Mouse (Mus musculus) hindbrain, postnatal 0 days (tissue): ENCODE measurements around the gene Lgr6. TPM values are rescaled to one million over a fixed set of nuclear protein-coding genes. Genes with fewer than 3 reads are reported as not detected.

ENCODE experiments used
- ATAC-seq: fragments of 200-750 bp; cut with Nextera tagmentation; 2 replicates; pipeline ENCODE4 v1.8.0; 2017; ENCODE audit warnings: mild to moderate bottlenecking, moderate TSS enrichment, moderate library complexity
- DNase-seq: peaks from one replicate; pipeline ENCODE4 v3.0.0-alpha.2; 2015; ENCODE audit warnings: low spot score
- H3K27ac ChIP-seq: fragments of 300-500 bp; sonication (generic); 2 replicates; pipeline ENCODE4 v1.5.1; 2014; ENCODE audit warnings: mild to moderate bottlenecking
- H3K27me3 ChIP-seq: fragments of 300-500 bp; sonication (generic); 2 replicates; pipeline ENCODE4 v1.6.1; 2014; ENCODE audit warnings: low read length, mixed read lengths; ENCODE audit not compliant: insufficient read depth
- H3K36me3 ChIP-seq: fragments of 300-500 bp; sonication (generic); 2 replicates; pipeline ENCODE4 v1.6.1; 2014; ENCODE audit warnings: low read length, mixed read lengths; ENCODE audit not compliant: insufficient read depth
- H3K4me1 ChIP-seq: fragments of 300-500 bp; sonication (generic); 2 replicates; pipeline ENCODE4 v1.6.1; 2014; ENCODE audit warnings: antibody characterized with exemption, low read length, mixed read lengths; ENCODE audit not compliant: insufficient read depth
- H3K4me2 ChIP-seq: fragments of 300-500 bp; sonication (generic); 2 replicates; pipeline ENCODE4 v1.6.1; 2014; ENCODE audit warnings: low read depth, mild to moderate bottlenecking, low read length, moderate library complexity, mixed read lengths
- H3K4me3 ChIP-seq: fragments of 300-500 bp; sonication (generic); 2 replicates; pipeline ENCODE4 v1.5.1; 2014; ENCODE audit warnings: low read length
- H3K9ac ChIP-seq: fragments of 300-500 bp; sonication (generic); replicated peaks from 2 replicates; pipeline ENCODE4 v1.6.1; 2014; ENCODE audit warnings: mild to moderate bottlenecking, low read length, moderate library complexity, mixed read lengths
- H3K9me3 ChIP-seq: fragments of 300-500 bp; sonication (generic); 2 replicates; pipeline ENCODE4 v1.6.1; 2016; ENCODE audit warnings: low read length, mixed read lengths
- CTCF ChIP-seq: IDR thresholded peaks from 2 replicates; pipeline ENCODE4 v1.5.1; 2016; ENCODE audit warnings: antibody characterized with exemption, control low read depth, low read depth
- WGBS: fragments of 180-500 bp; shearing (Covaris S2); extraction: QIAGEN DNeasy Blood & Tissue Kit; methylation state at CpG from one replicate; pipeline ENCODE4 v1.1.7; 2014; 5-methylcytosine and 5-hydroxymethylcytosine counted together
- polyA plus RNA-seq: library from polyadenylated mRNA; unstranded; fragments of >200 nt; fragmentation: Nextera tagmentation; extraction: Ambion mirVana; gene quantifications from 2 replicates; pipeline ENCODE4 v1.2.1, GENCODE M21; 2015
- total RNA-seq: library from RNA; depleted of rRNA; stranded (reverse); fragments of >200 nt; gene quantifications from 2 replicates; pipeline ENCODE4 v1.2.3, GENCODE M21; 2014

Gene Lgr6
- total and polyA plus RNA-seq, 2 experiments from 2014 or later, result 3.1 to 5.0 TPM

DNA sequence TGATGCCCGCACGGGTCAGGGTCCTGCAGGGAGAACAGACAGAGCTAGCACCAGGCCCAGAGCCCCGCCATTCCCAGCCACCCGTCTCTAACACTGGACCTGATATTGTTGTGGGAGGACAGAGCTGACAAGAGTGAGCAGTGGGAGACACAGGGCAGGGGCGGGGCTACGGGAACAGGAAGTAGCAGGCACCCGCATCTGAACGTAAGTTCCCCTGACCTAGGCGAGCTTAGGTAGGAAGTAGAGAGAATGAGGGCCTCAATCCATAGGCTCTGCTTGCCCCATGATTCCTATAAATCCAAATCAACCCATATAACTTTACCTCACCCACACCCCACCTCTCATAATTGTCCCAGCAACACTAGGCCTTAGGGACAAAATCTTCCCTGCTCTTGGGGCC lies 104.5 kb downstream of the Lgr6 start:
- no peaks in the 10 kb centered on the region for H3K36me3 ChIP-seq
- no peak overlapping the region for H3K4me2 ChIP-seq
- no peaks in the 10 kb centered on the region for H3K9me3 ChIP-seq
- DNase-seq (no peak), ATAC-seq (no peak)
- H3K4me3 ChIP-seq, result no peak overlapping the region
- WGBS, result 84% methylated on average over 9 of the region's 9 CpGs
- no peaks in the 10 kb centered on the region; the same call in 1 of the 2 replicates for H3K4me1 ChIP-seq
- H3K27me3 ChIP-seq, result no peaks in the 10 kb centered on the region
- no peak for TF ChIP-seq CTCF
- H3K9ac ChIP-seq, result no peak overlapping the region
- no peak overlapping the region for H3K27ac ChIP-seq

DNA sequence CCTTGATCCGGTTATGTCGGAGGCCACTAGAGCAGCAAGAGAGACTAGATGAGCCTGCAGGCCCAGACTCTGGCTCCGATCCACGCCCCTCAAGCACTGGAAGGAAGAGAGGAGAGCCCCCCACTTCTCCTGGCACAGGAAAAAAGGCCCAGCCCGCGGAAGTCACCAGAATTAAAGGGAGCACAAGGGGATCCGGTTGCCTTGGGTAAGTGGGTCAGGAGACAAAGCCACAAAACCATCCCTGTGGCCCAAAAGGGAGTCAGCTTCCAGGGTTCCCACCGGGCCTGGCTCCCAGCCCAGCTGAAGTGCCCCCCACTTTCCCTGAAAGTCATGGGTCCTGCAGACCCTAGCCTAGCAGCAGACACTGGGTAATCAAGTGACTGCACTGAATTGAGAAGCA lies 106.8 kb downstream of the Lgr6 start:
- H3K27me3 ChIP-seq, result no peaks in the 10 kb centered on the region
- H3K9me3 ChIP-seq, result no peaks in the 10 kb centered on the region
- H3K36me3 ChIP-seq, result no peaks in the 10 kb centered on the region
- no peak for TF ChIP-seq CTCF
- no peaks in the 10 kb centered on the region; the same call in 1 of the 2 replicates for H3K4me1 ChIP-seq
- peak; percentile 74 for DNase-seq
- H3K4me2 ChIP-seq, result no peak overlapping the region
- no peak overlapping the region for H3K4me3 ChIP-seq
- peak; percentile 72 for ATAC-seq
- H3K27ac ChIP-seq, result no peak overlapping the region
- H3K9ac ChIP-seq, result no peak overlapping the region
- 46% methylated on average over 8 of the region's 8 CpGs for WGBS

DNA sequence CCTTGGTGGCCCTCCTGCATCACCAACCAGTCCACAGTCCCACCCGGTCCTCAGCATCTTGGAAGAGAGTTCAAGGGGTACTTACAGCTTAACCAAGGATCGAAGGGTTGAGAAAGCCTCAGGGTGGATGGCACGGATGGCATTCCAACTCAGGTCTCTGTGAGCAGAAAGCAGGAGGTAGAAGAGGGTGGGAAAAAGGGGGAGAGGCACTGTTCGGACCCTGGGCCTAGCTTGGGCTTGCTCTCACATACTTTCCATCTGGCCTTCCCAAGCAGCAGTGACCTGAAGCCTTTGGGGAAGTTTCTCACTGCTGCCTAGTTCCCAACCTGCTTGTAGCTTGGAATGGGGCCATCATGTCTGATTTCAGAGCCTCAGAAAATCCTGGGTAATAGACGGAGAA lies 107.5 kb downstream of the Lgr6 start:
- Histone ChIP-seq H3K4me3 (no peak overlapping the region), H3K9ac (no peak overlapping the region), H3K36me3 (no peaks in the 10 kb centered on the region), H3K9me3 (no peaks in the 10 kb centered on the region), H3K27ac (no peak overlapping the region), H3K4me2 (no peak overlapping the region), H3K27me3 (no peaks in the 10 kb centered on the region), H3K4me1 (no peaks in the 10 kb centered on the region; the same call in 1 of the 2 replicates)
- no peak for DNase-seq
- no peak for ATAC-seq
- WGBS, result 75% methylated on average over 5 of the region's 5 CpGs
- TF ChIP-seq CTCF, result no peak

DNA sequence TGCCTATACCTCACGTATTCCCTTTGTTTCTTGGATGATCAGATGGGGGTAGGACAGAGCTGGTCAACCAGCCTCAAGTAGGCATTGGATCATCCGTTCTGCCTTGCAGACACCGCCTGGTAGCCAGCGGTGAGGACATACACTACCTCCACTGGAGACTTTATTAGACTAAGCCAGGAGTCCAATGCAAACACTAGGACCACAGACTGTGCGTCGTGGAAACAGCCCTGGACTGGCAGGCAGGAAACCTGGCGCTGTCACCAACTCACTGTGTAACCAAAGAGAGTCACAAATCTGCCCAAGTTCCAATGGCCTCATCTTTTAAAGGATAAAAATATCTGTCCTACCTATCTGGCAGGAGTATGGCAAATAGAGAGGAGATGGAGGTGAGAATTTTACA lies 108.6 kb downstream of the Lgr6 start:
- no peak for TF ChIP-seq CTCF
- Histone ChIP-seq H3K9me3 (no peaks in the 10 kb centered on the region), H3K4me1 (no peaks in the 10 kb centered on the region; the same call in 1 of the 2 replicates), H3K27me3 (no peaks in the 10 kb centered on the region), H3K4me2 (no peak overlapping the region), H3K36me3 (no peaks in the 10 kb centered on the region), H3K9ac (no peak overlapping the region), H3K27ac (no peak overlapping the region), H3K4me3 (no peak overlapping the region)
- 81% methylated on average over 7 of the region's 7 CpGs for WGBS
- ATAC-seq (no peak), DNase-seq (no peak)

DNA sequence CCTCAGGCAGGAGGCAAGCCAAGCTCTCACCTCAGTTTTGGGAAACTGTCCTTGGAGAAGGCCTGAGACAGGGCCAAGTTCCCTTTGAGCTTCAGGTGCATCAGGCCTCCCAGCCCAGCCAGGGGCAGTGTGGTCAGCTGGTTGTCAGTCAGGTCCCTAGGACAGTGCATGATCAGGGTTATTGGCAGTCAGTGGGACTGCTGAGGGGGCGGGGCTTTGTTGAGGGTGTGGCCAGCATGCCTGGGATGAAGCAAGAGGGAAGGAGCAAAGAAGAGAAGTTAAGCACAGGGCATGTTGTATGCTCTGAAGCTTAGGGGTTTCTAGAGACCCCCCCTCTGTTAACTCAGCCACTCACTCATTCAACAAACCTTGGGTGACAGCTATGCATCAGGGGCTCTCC lies 109.1 kb downstream of the Lgr6 start:
- H3K27me3 ChIP-seq, result no peaks in the 10 kb centered on the region
- no peak overlapping the region for H3K4me3 ChIP-seq
- WGBS, result 18% methylated on average over 1 of the region's 1 CpGs
- H3K9ac ChIP-seq, result no peak overlapping the region
- H3K4me1 ChIP-seq, result no peaks in the 10 kb centered on the region; the same call in 1 of the 2 replicates
- H3K9me3 ChIP-seq, result no peaks in the 10 kb centered on the region
- H3K4me2 ChIP-seq, result no peak overlapping the region
- H3K27ac ChIP-seq, result peak overlapping the region; percentile 48; the same call in 1 of the 2 replicates
- no peak for DNase-seq
- H3K36me3 ChIP-seq, result no peaks in the 10 kb centered on the region
- no peak for TF ChIP-seq CTCF
- no peak for ATAC-seq

DNA sequence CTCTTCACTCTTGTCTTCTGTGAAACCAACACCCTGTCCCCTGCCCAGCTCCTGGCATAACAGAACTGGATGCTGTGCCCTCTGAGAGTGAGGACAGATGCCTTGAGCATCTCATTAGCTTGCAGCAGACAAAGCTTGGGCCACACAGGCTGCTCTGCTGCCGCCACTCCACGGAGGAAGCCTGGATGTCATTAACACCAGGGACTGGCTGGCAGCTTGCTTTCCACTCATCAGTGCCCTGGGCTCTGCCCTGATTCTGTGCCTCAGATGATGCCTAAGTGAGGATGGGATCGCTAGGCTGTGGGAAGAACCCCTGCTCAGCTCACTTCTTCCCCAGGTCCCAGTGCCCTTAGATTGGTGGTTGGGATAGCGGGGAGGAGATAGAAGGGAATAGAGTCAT lies 109.6 kb downstream of the Lgr6 start:
- no peak overlapping the region for H3K4me2 ChIP-seq
- 43% methylated on average over 4 of the region's 4 CpGs for WGBS
- peak; percentile 49 for DNase-seq
- H3K4me3 ChIP-seq, result no peak overlapping the region
- peak; percentile 47 for ATAC-seq
- H3K4me1 ChIP-seq, result no peaks in the 10 kb centered on the region; the same call in 1 of the 2 replicates
- peak overlapping the region; percentile 48; the same call in 1 of the 2 replicates for H3K27ac ChIP-seq
- no peaks in the 10 kb centered on the region for H3K9me3 ChIP-seq
- H3K9ac ChIP-seq, result no peak overlapping the region
- TF ChIP-seq CTCF, result no peak
- no peaks in the 10 kb centered on the region for H3K36me3 ChIP-seq
- no peaks in the 10 kb centered on the region for H3K27me3 ChIP-seq

DNA sequence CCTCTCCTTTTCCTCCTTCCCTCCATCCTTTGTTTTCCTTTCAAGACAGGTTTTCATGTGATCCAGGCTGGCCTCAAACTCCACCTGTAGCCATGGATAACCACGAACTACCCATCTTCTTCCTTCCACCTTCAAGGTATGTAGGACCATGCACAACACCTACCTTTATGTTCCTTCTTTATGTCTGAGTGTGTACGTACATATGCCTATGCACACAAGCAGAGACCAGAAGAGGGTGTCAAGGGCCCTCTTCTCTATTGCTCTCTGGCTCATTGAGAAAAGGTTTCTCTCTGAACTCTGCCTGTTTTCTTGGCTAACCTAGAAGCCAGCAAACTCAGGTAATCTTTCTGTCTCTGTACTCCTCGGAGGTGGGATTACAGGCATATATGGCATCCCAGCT lies 110.3 kb downstream of the Lgr6 start:
- Histone ChIP-seq H3K9me3 (no peaks in the 10 kb centered on the region), H3K27me3 (no peaks in the 10 kb centered on the region), H3K36me3 (no peaks in the 10 kb centered on the region), H3K27ac (no peak overlapping the region), H3K4me1 (no peaks in the 10 kb centered on the region; the same call in 1 of the 2 replicates), H3K4me3 (no peak overlapping the region), H3K9ac (no peak overlapping the region), H3K4me2 (no peak overlapping the region)
- TF ChIP-seq CTCF, result no peak
- WGBS, result 82% methylated on average over 3 of the region's 3 CpGs
- ATAC-seq (no peak), DNase-seq (no peak)
